Mouse (Mus musculus): ENCODE results near the gene Chst2.

The Chst2 gene

GRCm38 (mm10) chr9:95406571-95407561 is at the start of gene Chst2:
TSS of gene Chst2 (minus strand) at chr9:95406722.
- peak; percentile 52 to 70 for DNase-seq (ENCODE audit: low spot score in 2 of 2)

- DNase-seq (ENCODE audit: low spot score in 2 of 2), result no peak
These were observed 45.4 kb upstream of the Chst2 start for GRCm38 (mm10) chr9:95451931-95452330.

DNA sequence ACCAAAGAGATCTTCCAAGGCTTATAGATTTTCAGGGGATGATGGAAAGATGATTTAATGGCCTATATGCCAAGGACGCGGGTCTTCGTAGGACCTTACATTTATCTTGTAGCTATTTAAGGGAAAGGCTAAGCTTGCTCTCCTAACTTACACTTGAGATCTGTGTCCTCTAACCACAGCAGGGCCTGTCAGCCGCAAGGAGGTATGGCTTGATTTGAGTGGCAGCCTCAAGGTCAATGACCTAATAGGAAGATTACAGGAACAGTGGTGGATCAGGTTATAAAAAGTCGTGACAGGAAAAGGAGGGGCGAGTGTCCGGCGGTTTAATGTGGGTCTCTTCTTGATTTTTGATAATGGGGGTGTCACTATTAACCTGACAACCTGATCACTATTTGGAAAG is 44.1 kb upstream of the Chst2 start:
- no peak for DNase-seq (ENCODE audit: low spot score in 2 of 2)

DNA sequence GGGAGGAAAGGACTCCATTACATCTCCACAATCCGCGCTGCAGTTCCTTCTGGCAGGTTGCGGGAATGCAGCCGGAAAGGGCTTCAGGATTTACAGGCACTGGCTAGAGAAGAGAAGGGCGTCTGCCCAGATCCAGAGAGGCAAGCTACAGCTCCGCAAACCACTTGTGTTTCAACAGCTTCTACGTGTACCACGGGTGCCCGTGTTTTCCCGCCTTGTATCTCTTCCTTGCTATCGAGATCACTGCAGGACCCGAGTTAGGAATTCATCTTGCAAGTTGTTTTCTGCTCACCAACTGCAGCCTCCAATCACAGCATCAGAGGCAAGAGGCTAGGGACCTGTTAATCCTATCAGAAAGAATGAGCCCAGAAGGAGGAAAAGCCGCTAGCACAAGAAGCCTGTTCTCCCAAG is 35.8 kb upstream of the Chst2 start:
- no peak for DNase-seq (ENCODE audit: low spot score in 2 of 2)

DNA sequence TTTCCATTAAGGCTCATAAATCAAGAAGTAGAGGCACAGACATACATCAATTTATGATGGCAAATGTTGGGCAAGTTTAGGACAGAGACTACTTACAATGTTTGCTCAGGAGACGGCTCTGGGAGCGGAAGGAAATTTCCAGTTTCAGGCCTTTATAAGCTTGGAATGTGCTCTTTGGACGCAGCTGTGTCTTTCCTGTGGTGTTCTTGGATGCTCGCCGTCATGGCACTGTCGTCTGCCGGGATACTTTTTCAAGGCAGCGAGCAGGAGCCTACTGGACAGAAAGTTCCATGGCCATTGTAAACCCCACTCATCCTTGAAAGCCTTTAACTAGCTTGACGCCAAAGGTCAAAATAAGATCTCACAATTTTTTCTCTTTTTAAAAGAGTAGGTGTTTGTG is 31.4 kb upstream of the Chst2 start:
- no peak for DNase-seq (ENCODE audit: low spot score in 2 of 2)

DNA sequence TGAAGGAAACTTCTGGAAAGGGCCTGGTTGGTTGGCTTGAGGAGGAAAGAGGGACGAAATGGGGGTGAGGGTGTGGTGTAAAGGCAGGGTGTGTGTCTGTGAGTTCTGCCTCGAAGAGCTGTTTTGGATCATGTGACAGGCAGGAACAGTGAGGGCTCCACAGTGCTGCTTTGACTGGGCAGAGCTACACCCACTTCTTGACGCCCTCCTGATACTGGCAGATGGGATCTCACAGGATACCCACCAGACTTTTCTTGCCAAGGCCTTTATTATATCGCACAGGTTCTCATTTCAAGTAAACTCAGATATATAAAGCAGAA is 29.7 kb upstream of the Chst2 start:
- no peak for DNase-seq (ENCODE audit: low spot score in 2 of 2)

GRCm38 (mm10) chr9:95435506-95436293 is 29.2 kb upstream of the Chst2 start:
- no peak for DNase-seq (ENCODE audit: low spot score in 2 of 2)

GRCm38 (mm10) chr9:95428277-95428676 is 21.8 kb upstream of the Chst2 start:
- no peak for DNase-seq (ENCODE audit: low spot score in 2 of 2)

DNA sequence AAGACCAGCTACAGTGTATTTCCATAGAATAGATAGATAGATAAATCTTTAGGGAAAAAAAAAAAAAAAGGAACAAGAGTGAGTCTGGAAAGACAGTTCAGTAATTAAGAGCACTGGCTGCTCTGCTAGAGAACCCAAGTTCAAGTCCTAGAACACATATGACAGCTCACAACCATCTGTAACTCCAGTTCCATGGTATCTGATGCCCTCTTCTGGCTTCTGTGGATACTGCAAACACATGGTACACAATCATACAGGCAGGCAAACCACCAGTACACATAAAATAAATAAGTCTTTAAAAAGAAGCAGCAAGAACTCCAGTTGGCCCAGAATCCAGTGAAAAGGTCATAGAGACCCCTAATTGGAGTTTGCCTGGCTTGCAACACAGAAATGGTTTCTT is 7.4 kb upstream of the Chst2 start:
- no peak for DNase-seq (ENCODE audit: low spot score in 2 of 2)

DNA sequence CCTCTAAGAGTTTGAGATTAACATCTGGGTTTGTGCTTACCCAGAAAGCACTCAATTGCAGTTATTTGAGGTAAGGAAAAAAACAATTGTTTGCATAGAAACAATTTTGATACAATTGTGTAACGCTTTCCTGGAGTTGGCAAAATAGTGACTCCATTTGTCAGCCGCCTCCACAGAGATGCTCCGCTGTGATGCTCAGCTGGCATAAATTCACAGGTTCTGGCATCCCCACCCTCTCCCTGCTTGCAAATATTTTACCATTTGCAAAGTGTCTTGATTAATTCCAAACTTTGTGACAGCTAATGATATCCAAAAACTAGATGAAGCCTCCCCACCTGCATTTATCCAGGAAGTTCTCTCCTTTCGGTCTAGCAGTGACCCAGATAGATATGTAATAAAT is 5.5 kb upstream of the Chst2 start:
- no peak for DNase-seq (ENCODE audit: low spot score in 2 of 2)

GRCm38 (mm10) chr9:95407586-95408220 is 1.2 kb upstream of the Chst2 start:
- DNase-seq (ENCODE audit: low spot score in 2 of 2), result peak in 1 of 2 experiments; percentile 4

DNA sequence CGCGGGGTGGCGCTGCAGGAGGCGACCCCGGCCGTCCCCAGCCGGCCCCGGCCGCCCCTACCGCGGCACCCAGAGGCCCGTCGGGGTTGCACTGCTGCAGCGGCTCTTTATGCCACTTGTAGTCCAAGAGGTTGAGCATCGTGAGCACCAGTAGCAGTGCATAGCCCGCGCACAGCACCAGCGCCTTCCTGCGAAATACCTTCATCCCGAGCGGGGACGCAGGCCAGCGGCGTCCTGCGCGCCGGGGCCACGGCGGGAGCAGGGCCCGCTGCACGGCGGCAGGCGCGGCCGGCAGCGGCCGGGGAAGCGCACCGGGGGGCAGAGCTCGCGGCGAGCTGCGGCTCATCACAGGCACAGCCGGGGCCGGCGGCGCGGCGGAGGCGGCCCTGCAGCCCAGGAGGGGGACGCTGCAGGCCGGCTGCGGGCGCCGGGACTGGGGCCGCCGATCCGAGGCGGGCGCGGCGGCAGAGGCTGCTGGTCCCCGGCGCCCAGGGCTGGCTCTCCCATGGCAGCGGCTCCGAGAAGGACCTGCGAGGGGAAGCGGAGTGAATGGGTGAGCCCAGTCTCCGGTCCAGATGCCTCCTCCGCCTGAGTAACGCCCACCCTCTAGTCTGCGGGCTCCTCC is 464 bp downstream of the Chst2 start:
- peak; percentile 12 to 15 for DNase-seq (ENCODE audit: low spot score in 2 of 2)

GRCm38 (mm10) chr9:95405511-95405945 is 994 bp downstream of the Chst2 start:
- peak; percentile 79 to 86 for DNase-seq (ENCODE audit: low spot score in 2 of 2)

DNA sequence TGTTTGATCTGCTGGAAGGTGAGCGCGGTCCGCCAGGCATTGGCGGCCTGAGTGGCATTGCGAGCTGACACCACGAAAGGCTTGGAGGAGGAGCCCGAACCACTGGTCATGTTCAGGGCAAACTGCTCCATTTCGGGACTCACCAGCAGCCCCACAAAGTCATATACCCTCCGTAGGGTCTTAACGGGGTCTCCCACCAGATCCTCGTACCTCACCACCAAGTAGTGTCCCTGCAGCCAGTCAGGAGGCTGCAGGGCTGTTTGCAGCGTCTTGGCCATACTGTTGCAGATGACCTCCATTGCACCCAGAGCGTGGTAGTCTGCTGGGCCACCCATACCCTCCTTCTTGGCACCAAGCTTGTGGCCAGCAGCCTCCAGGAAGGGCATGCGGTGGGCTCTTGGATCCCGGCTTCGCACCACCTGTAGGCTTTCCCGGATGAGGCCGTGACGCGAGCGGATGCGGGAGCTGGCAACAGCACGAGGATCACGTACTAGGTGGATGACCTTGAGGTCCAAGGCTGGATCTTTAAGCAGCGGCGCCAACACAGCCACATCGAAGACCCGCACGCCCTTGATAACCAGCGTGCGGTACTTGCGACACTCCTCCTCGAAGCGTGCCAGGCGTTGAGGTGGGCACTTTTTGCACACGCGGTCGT is 1.6 kb downstream of the Chst2 start:
- DNase-seq (ENCODE audit: low spot score in 2 of 2), result peak in 1 of 2 experiments; percentile 4

DNA sequence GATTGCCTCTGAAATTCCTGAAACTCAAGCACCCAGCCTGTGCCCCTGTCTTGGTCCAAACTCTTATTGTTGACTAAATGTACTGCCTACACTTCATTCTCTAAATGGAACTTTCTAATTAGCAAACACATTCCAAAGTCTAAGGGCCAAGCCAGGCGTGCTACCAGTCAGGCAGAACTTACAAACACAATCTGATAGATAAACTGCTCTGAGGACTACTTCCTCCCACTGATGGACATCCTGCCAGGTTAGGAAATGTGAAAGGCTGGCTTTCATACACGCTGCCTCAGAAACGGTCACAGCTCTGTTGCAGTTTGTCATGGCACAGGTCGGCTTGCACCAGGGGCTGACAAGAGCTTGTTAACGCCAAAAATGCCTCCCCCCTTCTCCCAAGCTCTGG is 4.8 kb downstream of the Chst2 start:
- no peak for DNase-seq (ENCODE audit: low spot score in 2 of 2)

- DNase-seq (ENCODE audit: low spot score in 2 of 2), result no peak
These were observed 14.5 kb downstream of the Chst2 start for GRCm38 (mm10) chr9:95392011-95392410.

DNA sequence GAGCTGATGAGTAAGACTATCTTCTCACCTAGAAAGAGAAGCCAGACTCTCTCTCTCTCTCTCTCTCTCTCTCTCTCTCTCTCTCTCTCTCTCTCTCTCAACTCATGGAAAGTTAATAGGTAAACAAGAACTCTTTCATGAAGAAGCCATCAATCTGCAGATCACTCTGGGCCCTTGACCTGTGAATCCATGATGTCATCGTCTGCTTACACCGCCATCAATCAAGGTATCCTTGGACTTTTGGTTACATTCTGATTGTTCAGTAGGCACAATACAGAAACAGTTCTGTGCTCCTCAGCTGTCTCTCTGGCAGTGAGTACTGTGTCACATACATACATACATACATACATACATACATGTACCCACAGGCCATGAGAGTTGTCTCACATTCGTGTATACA is 16.6 kb downstream of the Chst2 start:
- no peak for DNase-seq (ENCODE audit: low spot score in 2 of 2)

DNA sequence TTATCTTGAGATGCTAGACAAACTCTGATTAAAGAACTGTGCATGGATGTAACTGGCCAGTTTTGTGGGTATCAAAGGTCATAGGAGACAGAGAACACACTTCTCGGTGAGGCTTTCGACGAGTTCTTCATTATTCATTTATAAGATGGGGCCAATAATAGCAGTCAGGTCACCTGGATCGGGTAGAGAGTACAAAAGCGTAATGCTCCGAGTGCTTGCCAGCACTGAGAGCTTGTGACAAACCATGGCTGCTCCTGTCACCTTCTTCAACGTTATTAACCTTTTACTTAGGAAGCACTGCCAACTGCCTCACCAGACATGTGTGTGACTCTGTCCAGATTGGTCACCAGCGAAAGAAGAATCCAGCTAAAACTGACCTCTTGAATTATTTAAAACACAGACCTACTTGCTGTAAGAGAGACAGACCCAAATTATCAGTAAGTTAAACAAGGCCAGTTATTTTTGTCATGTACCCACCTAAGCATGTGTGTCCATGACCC is 18.6 kb downstream of the Chst2 start:
- DNase-seq (ENCODE audit: low spot score in 2 of 2), result no peak

GRCm38 (mm10) chr9:95375966-95376365 is 30.6 kb downstream of the Chst2 start:
- DNase-seq (ENCODE audit: low spot score in 2 of 2), result no peak

- no peak for DNase-seq (ENCODE audit: low spot score in 2 of 2)
These were observed 31.2 kb downstream of the Chst2 start for GRCm38 (mm10) chr9:95375336-95375735.

DNA sequence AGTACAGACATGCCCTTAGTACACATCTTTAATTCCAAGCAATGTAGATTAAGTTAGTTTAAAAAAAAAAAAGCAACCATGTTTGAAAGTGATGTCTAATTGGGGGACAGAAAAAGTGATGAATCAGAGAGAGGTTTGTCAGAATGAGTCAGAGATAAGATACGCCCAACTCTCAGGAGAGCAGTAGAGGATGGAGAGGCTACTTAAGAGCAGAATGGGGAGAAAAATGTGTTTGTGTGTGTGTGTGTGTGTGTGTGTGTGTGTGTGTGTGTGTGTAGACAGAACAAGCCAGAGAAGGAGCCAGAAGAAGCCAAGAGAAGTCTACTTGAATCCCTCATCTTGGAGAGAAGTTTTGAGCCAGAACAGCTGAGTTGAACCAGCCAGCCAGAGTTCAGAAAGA is 32.8 kb downstream of the Chst2 start:
- no peak for DNase-seq (ENCODE audit: low spot score in 2 of 2)

Measured in thymus, postnatal 10 days (tissue).